Mouse (Mus musculus) ES-E14 (cell line): ENCODE results near the gene Tbce. TPM values are rescaled to one million over a fixed set of nuclear protein-coding genes. Genes with fewer than 3 reads are reported as not detected.
A peak's percentile ranks its signal among the peaks of the same experiment; 100 is the strongest.
"Not testable (repeated sequence)": the region's sequence is repeated elsewhere in the genome, so short reads cannot be mapped to it uniquely, and the experiment has no call there.

ENCODE experiments used
- DNase-seq: peaks from one replicate; pipeline ENCODE4 v3.0.0-alpha.2; 2013; ENCODE audit warnings: low read depth, low spot score
- H3K27ac ChIP-seq: 2 replicates; pipeline ENCODE4 v1.5.1; 2012; ENCODE audit warnings: low read depth, mild to moderate bottlenecking, low read length, moderate library complexity, mixed read lengths; ENCODE audit not compliant: poor library complexity, insufficient read depth, severe bottlenecking
- H3K36me3 ChIP-seq: 2 replicates; pipeline ENCODE4 v1.6.1; 2012; ENCODE audit warnings: mild to moderate bottlenecking, low read length, moderate library complexity, mixed read lengths; ENCODE audit not compliant: control insufficient read depth, poor library complexity, insufficient read depth, severe bottlenecking
- H3K4me1 ChIP-seq, 2 experiments: fragments of 150-350 bp in 1 of 2; sonication (generic) in 1 of 2; 2 replicates each; pipeline ENCODE4 v1.6.1; 2012; ENCODE audit warnings: low read length in 2 of 2, mild to moderate bottlenecking in 1 of 2, mixed read lengths in 1 of 2; ENCODE audit not compliant: control insufficient read depth in 2 of 2, insufficient read depth in 2 of 2, poor library complexity in 1 of 2
- H3K4me3 ChIP-seq, 2 experiments: fragments of 150-350 bp in 1 of 2; sonication (generic) in 1 of 2; 2 replicates each; pipeline ENCODE4 v1.5.1; 2012; ENCODE audit warnings: low read length in 2 of 2, low read depth in 1 of 2, mild to moderate bottlenecking in 1 of 2, mixed read lengths in 1 of 2; ENCODE audit not compliant: insufficient read depth in 1 of 2, poor library complexity in 1 of 2, severe bottlenecking in 1 of 2
- H3K9ac ChIP-seq: 2 replicates; pipeline ENCODE4 v1.6.1; 2012; ENCODE audit warnings: low read depth, mild to moderate bottlenecking, low read length, mixed read lengths; ENCODE audit not compliant: poor library complexity, insufficient read depth, severe bottlenecking
- H3K9me3 ChIP-seq: fragments of 150-350 bp; sonication (generic); 2 replicates; pipeline ENCODE4 v1.6.1; 2012; ENCODE audit warnings: low read depth, mild to moderate bottlenecking, low read length; ENCODE audit not compliant: control insufficient read depth, insufficient read depth
- CHD2 ChIP-seq: IDR thresholded peaks from 2 replicates; pipeline ENCODE4 v1.6.1; 2014; ENCODE audit warnings: mild to moderate bottlenecking, low read depth, low read length, inconsistent platforms
- HCFC1 ChIP-seq: IDR thresholded peaks from 2 replicates; pipeline ENCODE4 v1.6.1; 2012; ENCODE audit warnings: low read length, inconsistent platforms, borderline replicate concordance; ENCODE audit not compliant: insufficient read depth
- MAFK ChIP-seq: IDR thresholded peaks from 2 replicates; pipeline ENCODE4 v1.6.1; 2014; ENCODE audit warnings: mild to moderate bottlenecking, low read depth, low read length, inconsistent platforms; ENCODE audit not compliant: insufficient read depth
- ZC3H11A ChIP-seq: IDR thresholded peaks from 2 replicates; pipeline ENCODE4 v1.6.1; 2012; ENCODE audit warnings: low read depth, mild to moderate bottlenecking, inconsistent platforms, low read length, borderline replicate concordance
- ZNF384 ChIP-seq: IDR thresholded peaks from 2 replicates; pipeline ENCODE4 v1.6.1; 2012; ENCODE audit warnings: low read depth, low read length, inconsistent platforms
- in situ Hi-C, 2 experiments: fragments of 600-800 bp; cut with MboI; formaldehyde crosslinking; loops; one replicate each; pipeline ENCODE4 v1.15.1; 2025; ENCODE audit warnings: low sequenced_read_pairs in 2 of 2, inconsistent platforms in 1 of 2; ENCODE audit not compliant: unreplicated experiment in 2 of 2
- total RNA-seq: library from RNA; depleted of rRNA; stranded (reverse); fragments of 300-350 nt; gene quantifications from 2 replicates; pipeline ENCODE4 v1.2.3, GENCODE M21; 2012

Gene Tbce
- total RNA-seq, 1 experiment = 32.1 TPM

DNA sequence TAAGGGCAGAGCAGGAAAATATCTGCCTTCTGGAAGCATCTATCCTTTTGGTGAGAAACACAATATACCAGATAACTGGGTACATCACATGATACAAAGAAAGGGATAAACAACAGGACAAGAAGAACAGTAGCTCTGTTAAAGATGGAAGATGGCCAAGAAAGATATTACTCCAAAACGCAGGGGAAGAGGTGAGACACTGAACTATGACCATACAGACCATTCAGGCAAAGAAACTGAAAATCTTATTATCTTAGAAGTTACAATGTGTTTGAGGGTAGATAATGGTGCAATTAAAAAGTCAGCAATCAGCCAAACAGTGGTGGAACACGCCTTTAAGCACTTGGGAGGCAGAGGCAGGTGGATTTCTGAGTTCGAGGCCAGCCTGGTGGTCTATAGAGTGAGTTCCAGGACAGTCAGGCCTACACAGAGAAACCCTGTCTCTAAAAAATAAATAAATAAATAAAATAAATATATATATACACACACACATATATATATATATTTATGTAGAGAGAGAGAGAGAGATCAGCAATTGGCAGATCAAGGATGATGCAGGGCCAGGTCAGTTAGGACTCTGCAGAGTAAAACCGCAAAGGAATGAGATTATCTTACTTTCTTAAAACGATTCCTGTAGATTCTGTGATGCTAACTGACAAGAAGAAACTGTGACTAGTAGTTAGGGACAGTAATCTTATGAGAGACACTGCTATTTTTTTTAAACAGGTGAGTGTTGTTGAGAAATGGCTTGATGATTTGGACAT is 5.9 kb downstream of the Tbce start:
- in situ Hi-C loops = no loop called here
- Histone ChIP-seq H3K9ac (no peak overlapping the region), H3K27ac (peak overlapping the region; percentile 40; the same call in 1 of the 2 replicates), H3K9me3 (no peaks in the 10 kb centered on the region), H3K4me1 (0 out of 4 replicates have a peak, but pooled peaks cover 0 to 4% of the 10 kb centered on the region in 2 experiments), H3K4me3 (no peak overlapping the region), H3K36me3 (no peaks in the 10 kb centered on the region; the same call in none of the 2 replicates)
- TF ChIP-seq ZNF384 = no peak
- TF ChIP-seq ZC3H11A = no peak
- TF ChIP-seq MAFK = no peak
- no peak for TF ChIP-seq CHD2
- TF ChIP-seq HCFC1 = no peak
- no peak for DNase-seq

DNA sequence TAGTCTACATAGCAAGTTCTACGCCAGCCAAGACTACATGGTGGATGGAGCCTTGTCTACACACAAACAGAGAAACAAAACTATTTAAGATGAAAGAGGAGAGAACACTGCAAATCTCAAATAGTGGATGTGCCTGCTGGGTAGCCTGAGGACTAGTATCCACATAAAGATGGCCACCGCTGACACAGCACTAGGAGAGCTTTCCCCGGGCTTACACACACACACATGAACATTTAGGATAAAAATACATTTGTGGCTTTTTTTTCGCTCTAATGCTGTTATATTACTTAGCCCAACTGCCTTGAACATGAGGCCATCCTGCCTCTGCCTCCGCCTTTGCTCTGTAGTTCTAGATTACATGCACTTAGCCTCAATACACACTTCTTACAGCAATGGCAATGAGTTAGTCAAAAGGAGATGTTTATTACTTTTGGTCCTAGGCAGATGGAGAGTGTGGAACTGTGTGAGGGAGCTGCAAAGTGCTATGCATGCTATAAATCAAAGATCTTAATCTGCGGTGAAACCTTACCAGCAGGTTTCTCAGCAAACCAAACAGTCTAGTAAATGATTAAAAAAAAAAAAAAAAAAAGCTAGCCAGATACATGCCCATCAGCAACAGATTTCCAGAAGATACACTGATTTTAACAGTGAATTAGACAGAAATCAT is 13.2 kb downstream of the Tbce start:
- DNase-seq = no peak
- H3K4me3 ChIP-seq = no peak overlapping the region
- in situ Hi-C loops = no loop called here
- H3K36me3 ChIP-seq = peaks cover 6% of the 10 kb centered on the region
- no peak overlapping the region for H3K27ac ChIP-seq
- H3K9me3 ChIP-seq = no peaks in the 10 kb centered on the region
- TF ChIP-seq CHD2 (no peak), HCFC1 (no peak), ZC3H11A (no peak), ZNF384 (no peak), MAFK (no peak)
- H3K4me1 ChIP-seq = no peaks in the 10 kb centered on the region
- no peak overlapping the region for H3K9ac ChIP-seq

DNA sequence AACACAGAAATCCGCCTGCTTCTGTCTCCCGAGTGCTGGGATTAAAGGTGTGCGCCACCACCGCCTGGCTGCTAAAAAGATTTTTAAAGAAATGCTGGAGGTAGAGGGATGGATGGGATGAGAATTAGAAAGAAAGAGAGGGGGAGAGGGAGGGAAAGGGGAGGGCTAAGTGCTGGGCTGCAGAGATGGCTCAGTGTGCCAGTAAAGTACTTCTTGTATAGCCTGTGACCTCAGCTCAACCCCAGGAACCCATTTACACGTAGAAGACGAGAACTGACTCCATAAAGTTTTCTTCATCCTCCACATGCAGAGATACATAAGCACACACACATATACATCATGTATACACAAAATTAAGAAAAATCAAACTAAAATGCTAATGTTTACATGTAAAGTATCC is 13.9 kb downstream of the Tbce start:
- in situ Hi-C loops = no loop called here

DNA sequence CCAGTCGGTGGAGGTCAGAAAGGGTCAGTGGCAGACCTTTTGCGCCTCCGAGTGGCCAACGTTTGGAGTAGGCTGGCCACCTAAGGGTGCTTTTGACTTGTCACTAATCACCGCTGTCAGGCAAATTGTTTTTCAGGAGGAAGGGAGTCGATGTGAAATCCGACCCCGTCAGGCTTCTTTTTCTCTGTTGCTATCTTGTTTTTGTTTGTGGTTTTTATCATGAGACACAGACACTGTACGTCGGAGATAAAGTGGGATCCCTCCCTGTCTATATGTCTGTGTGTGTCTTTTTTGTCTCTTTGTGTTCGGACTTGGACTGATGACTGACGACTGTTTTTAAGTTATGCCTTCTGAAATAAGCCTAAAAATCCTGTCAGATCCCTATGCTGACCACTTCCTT is 18.0 kb downstream of the Tbce start:
- H3K27ac ChIP-seq, H3K9me3 ChIP-seq, H3K4me3 ChIP-seq, in situ Hi-C loops, DNase-seq, H3K9ac ChIP-seq, H3K4me1 ChIP-seq: not testable (repeated sequence)
- peaks cover 11% of the 10 kb centered on the region for H3K36me3 ChIP-seq

More for the DNA sequence above, 13.9 kb downstream of the Tbce start:
- Histone ChIP-seq H3K27ac (no peak overlapping the region), H3K9ac (no peak overlapping the region), H3K4me3 (no peak overlapping the region), H3K36me3 (peaks cover 6% of the 10 kb centered on the region), H3K9me3 (no peaks in the 10 kb centered on the region), H3K4me1 (no peaks in the 10 kb centered on the region)
- no peak for DNase-seq
- no peak for TF ChIP-seq HCFC1
- no peak for TF ChIP-seq ZC3H11A
- no peak for TF ChIP-seq CHD2
- TF ChIP-seq MAFK = no peak
- no peak for TF ChIP-seq ZNF384

DNA sequence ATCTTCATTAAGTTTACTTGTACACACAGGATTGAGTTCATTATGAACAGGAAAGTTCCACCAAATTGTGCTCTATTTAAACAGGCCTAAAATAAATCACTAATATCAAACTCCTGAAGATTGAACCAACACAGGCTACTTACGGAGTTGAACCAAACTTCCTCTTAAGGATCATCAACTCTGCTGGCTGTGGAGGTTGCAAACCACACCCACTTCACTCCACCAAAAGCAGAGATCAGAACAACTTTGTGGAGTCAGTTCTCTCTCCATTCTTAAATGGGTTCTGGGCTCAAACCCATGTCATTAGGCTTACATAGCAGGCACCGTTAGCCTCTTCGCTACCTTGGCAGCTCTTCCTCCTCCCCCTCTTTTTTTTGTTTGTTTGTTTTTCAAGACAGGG is 20.6 kb downstream of the Tbce start:
- Histone ChIP-seq H3K4me3 (no peak overlapping the region), H3K27ac (no peak overlapping the region), H3K9me3 (no peaks in the 10 kb centered on the region), H3K4me1 (no peaks in the 10 kb centered on the region), H3K9ac (no peak overlapping the region), H3K36me3 (peaks cover 10% of the 10 kb centered on the region)
- in situ Hi-C loops = no loop called here
- DNase-seq = no peak
- TF ChIP-seq CHD2 (no peak), ZNF384 (no peak), ZC3H11A (no peak), HCFC1 (no peak), MAFK (no peak)
